14 mouse cellular contexts compared by ENCODE assay signal in the genomic region with DNA sequence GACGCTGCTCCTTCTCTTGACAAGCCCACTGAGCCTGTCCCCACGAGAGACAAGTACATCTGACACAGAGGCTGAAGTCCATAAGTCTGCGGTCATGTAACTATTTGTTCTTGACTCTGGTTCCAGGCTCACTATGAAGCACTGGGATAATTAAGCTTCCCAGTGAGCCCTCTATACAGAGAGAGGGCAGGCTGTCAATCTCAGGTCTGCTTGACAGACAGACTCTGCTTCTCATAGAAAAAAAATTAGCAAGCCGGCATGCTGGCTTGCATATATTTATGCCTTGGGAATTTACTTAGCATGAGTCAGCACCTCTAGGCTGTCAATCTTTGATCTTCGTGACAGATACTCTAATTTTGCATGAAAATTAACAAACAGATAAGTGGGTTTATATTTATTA.
DNase-seq lines count a peak whose midpoint lies in the region; ATAC-seq and TF ChIP-seq lines count a peak whose summit lies in the region.
"Had no signal": no experiment of that assay in that cellular context is flagged by ENCODE, and none has a peak within 500 bp of the region (broad histone marks: within the 10 kb centered on the region; RNA-seq: fewer than 3 reads in every experiment).

No protein-coding gene starts in this region.

- H3K9ac ChIP-seq in embryonic facial prominence, embryonic 11.5 days (replicated peaks; ENCODE audit: low read length) = no peak overlapping the region
- no peak overlapping the region for H3K9ac ChIP-seq in forebrain, postnatal 0 days
- no peak overlapping the region for H3K9ac ChIP-seq in liver, embryonic 16.5 days (ENCODE audit: low read depth, low read length)
- H3K9ac ChIP-seq: heart, embryonic 15.5 days; limb, embryonic 12.5 days; neural tube, embryonic 12.5 days had no signal

- H3K4me3 ChIP-seq in embryonic facial prominence, embryonic 11.5 days (ENCODE audit: low read depth, low read length) = no peak overlapping the region
- H3K4me3 ChIP-seq in embryonic facial prominence, embryonic 10.5 days = no peak overlapping the region
- H3K4me3 ChIP-seq in forebrain, postnatal 0 days (ENCODE audit: low read depth, low read length) = no peak overlapping the region
- no peak overlapping the region for H3K4me3 ChIP-seq in liver, embryonic 16.5 days (ENCODE audit: low read depth, low read length)
- no peak overlapping the region for H3K4me3 ChIP-seq in kidney, adult 2 months (ENCODE audit: insufficient read depth, low read depth, low read length)
- H3K4me3 ChIP-seq: heart, embryonic 15.5 days; limb, embryonic 12.5 days; neural tube, embryonic 12.5 days had no signal

- no peaks in the 10 kb centered on the region for H3K27me3 ChIP-seq in embryonic facial prominence, embryonic 11.5 days (ENCODE audit: control insufficient read depth, insufficient read depth, low read length)
- no peaks in the 10 kb centered on the region for H3K27me3 ChIP-seq in embryonic facial prominence, embryonic 10.5 days (replicated peaks; ENCODE audit: low read depth, poor library complexity, severe bottlenecking)
- H3K27me3 ChIP-seq in forebrain, postnatal 0 days (ENCODE audit: insufficient read depth, low read length) = no peaks in the 10 kb centered on the region
- no peaks in the 10 kb centered on the region for H3K27me3 ChIP-seq in liver, embryonic 16.5 days (ENCODE audit: control insufficient read depth, insufficient read depth, low read depth, low read length)
- H3K27me3 ChIP-seq in kidney, adult 2 months (replicated peaks; ENCODE audit: control insufficient read depth, insufficient read depth, low read length) = no peaks in the 10 kb centered on the region
- H3K27me3 ChIP-seq: heart, embryonic 15.5 days; limb, embryonic 12.5 days; neural tube, embryonic 12.5 days had no signal

- no peaks in the 10 kb centered on the region for H3K4me1 ChIP-seq in embryonic facial prominence, embryonic 11.5 days (ENCODE audit: control insufficient read depth, insufficient read depth, low read length)
- peaks cover 23% of the 10 kb centered on the region for H3K4me1 ChIP-seq in embryonic facial prominence, embryonic 10.5 days
- H3K4me1 ChIP-seq in forebrain, postnatal 0 days (ENCODE audit: insufficient read depth) = no peaks in the 10 kb centered on the region
- H3K4me1 ChIP-seq in liver, embryonic 16.5 days (ENCODE audit: control insufficient read depth, low read depth, low read length) = no peaks in the 10 kb centered on the region; the same call in 1 of the 2 replicates
- H3K4me1 ChIP-seq in kidney, adult 2 months (ENCODE audit: control insufficient read depth, insufficient read depth, low read length) = no peaks in the 10 kb centered on the region

- H3K4me2 ChIP-seq in embryonic facial prominence, embryonic 11.5 days (ENCODE audit: low read depth, low read length) = no peak overlapping the region
- H3K4me2 ChIP-seq in forebrain, postnatal 0 days (ENCODE audit: low read depth) = no peak overlapping the region
- no peak overlapping the region for H3K4me2 ChIP-seq in liver, embryonic 16.5 days (ENCODE audit: low read depth, low read length)
- H3K4me2 ChIP-seq: heart, embryonic 15.5 days; limb, embryonic 12.5 days; neural tube, embryonic 12.5 days had no signal

- no peaks in the 10 kb centered on the region for H3K9me3 ChIP-seq in embryonic facial prominence, embryonic 11.5 days (replicated peaks; ENCODE audit: control insufficient read depth, low read length)
- no peaks in the 10 kb centered on the region for H3K9me3 ChIP-seq in embryonic facial prominence, embryonic 10.5 days
- no peaks in the 10 kb centered on the region for H3K9me3 ChIP-seq in forebrain, postnatal 0 days (ENCODE audit: low read length)
- no peaks in the 10 kb centered on the region for H3K9me3 ChIP-seq in liver, embryonic 16.5 days (replicated peaks; ENCODE audit: control insufficient read depth, low read length)
- H3K9me3 ChIP-seq: heart, embryonic 15.5 days; neural tube, embryonic 12.5 days had no signal

- H3K27ac ChIP-seq in embryonic facial prominence, embryonic 11.5 days (replicated peaks; ENCODE audit: low read depth, low read length) = no peak overlapping the region
- no peak overlapping the region for H3K27ac ChIP-seq in embryonic facial prominence, embryonic 10.5 days (replicated peaks)
- H3K27ac ChIP-seq in forebrain, postnatal 0 days (ENCODE audit: low read depth, low read length) = no peak overlapping the region
- no peak overlapping the region for H3K27ac ChIP-seq in liver, embryonic 16.5 days (ENCODE audit: low read length)
- no peak overlapping the region for H3K27ac ChIP-seq in kidney, adult 2 months (ENCODE audit: insufficient read depth, low read depth, low read length)
- H3K27ac ChIP-seq: heart, embryonic 15.5 days; limb, embryonic 12.5 days; neural tube, embryonic 12.5 days had no signal

- H3K36me3 ChIP-seq in embryonic facial prominence, embryonic 11.5 days (replicated peaks; ENCODE audit: control insufficient read depth, insufficient read depth, low read depth, low read length) = no peaks in the 10 kb centered on the region
- H3K36me3 ChIP-seq in embryonic facial prominence, embryonic 10.5 days (replicated peaks) = no peaks in the 10 kb centered on the region
- H3K36me3 ChIP-seq in forebrain, postnatal 0 days (ENCODE audit: insufficient read depth) = no peaks in the 10 kb centered on the region
- no peaks in the 10 kb centered on the region for H3K36me3 ChIP-seq in liver, embryonic 16.5 days (ENCODE audit: control insufficient read depth, insufficient read depth)
- no peaks in the 10 kb centered on the region for H3K36me3 ChIP-seq in kidney, adult 2 months (ENCODE audit: control insufficient read depth, insufficient read depth, low read length)
- H3K36me3 ChIP-seq: heart, embryonic 15.5 days; limb, embryonic 12.5 days; neural tube, embryonic 12.5 days had no signal

- 61% methylated on average over 5 of the region's 5 CpGs for WGBS in embryonic facial prominence, embryonic 11.5 days
- 59% methylated on average over 5 of the region's 5 CpGs for WGBS in embryonic facial prominence, embryonic 10.5 days
- 26% methylated on average over 5 of the region's 5 CpGs for WGBS in forebrain, postnatal 0 days
- WGBS in liver, embryonic 16.5 days (ENCODE audit: insufficient replicate concordance) = 48% methylated on average over 5 of the region's 5 CpGs
- 54% methylated on average over 5 of the region's 5 CpGs for WGBS in kidney, adult 2 months

- TF ChIP-seq CTCF in forebrain, postnatal 0 days (IDR thresholded peaks at IDR 0.05; ENCODE audit: low read depth) = no peak
- no peak for TF ChIP-seq CTCF in kidney, adult 2 months (conservative IDR thresholded peaks at IDR 0.05; ENCODE audit: insufficient read depth, insufficient read length, low read depth, low read length)

- no peak for TF ChIP-seq POLR2A in kidney, adult 2 months (IDR thresholded peaks at IDR 0.05; ENCODE audit: low read depth, low read length)

- no peak for DNase-seq in embryonic facial prominence, embryonic 11.5 days (ENCODE audit: low spot score)
- DNase-seq in embryonic facial prominence, embryonic 10.5 days (ENCODE audit: low spot score) = no peak
- DNase-seq in A20 (ENCODE audit: low read depth, low spot score) = peak; percentile 41
- DNase-seq in forebrain, postnatal 0 days = no peak
- no peak for DNase-seq in kidney, adult 2 months
- no peak for DNase-seq in layer of hippocampus, postnatal 25 days (ENCODE audit: extremely low spot score in 1 of 2, low spot score in 1 of 2)
- DNase-seq in spleen, postnatal 36 days (ENCODE audit: low spot score in 2 of 2) = no peak
- DNase-seq: heart, adult 11 months; layer of hippocampus, postnatal 36 days; thymus, postnatal 4 days had no signal

- peak; percentile 51; the same call in 1 of the 2 replicates for ATAC-seq in embryonic facial prominence, embryonic 11.5 days (replicated peaks; ENCODE audit: insufficient number of reproducible peaks, low FRiP score, low TSS enrichment, low read depth)
- peak; percentile 74 for ATAC-seq in forebrain, postnatal 0 days
- peak; percentile 50; the same call in 1 of the 2 replicates for ATAC-seq in liver, embryonic 16.5 days (ENCODE audit: low read depth)
